Mouse (Mus musculus) spleen, postnatal 4 days (tissue): ENCODE results near the gene Nfatc3.
"Not testable (repeated sequence)": the region's sequence is repeated elsewhere in the genome, so short reads cannot be mapped to it uniquely, and the experiment has no call there.

Source experiments
- DNase-seq, 2 experiments: peaks; one replicate each; pipeline ENCODE4 v3.0.0; 2022; ENCODE audit warnings: low spot score in 2 of 2

The Nfatc3 gene

DNA sequence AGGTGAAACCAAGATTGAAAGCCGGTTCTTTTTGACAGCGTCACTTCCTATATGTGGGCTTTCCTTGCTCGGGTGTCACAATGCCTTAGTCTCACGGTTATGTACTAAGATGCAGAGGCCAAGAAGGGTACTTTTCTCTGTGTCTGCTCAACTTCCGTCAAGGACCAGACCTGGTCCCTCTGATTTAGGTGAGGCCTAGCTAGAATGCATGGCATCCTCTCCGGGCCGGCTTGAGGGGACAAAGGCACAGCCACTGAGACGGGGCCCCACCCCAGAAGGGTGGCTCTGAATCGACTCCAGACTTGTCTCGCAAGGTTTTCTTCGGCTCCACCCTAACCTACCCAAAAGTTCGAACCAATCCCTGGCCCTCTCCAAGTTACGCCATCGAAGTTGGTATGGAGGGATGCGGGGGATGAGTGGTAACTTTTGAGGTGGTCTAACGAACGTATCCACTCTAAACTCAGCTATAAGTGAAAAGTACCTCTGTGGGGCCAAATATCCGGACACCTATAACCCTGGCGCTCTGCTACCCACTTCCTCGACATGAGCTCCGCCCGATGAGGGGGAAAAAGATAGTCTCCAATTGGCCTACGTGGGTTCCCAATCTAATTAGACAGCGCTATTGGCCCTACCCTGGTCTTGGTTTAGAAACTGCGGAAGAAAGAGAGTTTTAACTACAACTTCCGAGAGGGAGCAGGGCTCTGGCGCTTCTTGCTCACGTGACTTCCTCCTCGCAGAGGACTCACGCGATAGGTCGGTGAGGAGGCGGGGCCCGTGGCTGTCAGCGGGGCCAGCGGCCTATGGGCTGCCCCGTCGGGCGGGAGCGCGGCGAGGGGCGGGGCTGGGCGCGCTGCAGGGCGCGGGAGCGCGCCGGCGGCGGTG, at the start of gene Nfatc3:
Gene Nfatc3 (plus strand): TSS at position 110 of the 882 bp plus-strand sequence.
- peak; percentile 97 for DNase-seq

DNA sequence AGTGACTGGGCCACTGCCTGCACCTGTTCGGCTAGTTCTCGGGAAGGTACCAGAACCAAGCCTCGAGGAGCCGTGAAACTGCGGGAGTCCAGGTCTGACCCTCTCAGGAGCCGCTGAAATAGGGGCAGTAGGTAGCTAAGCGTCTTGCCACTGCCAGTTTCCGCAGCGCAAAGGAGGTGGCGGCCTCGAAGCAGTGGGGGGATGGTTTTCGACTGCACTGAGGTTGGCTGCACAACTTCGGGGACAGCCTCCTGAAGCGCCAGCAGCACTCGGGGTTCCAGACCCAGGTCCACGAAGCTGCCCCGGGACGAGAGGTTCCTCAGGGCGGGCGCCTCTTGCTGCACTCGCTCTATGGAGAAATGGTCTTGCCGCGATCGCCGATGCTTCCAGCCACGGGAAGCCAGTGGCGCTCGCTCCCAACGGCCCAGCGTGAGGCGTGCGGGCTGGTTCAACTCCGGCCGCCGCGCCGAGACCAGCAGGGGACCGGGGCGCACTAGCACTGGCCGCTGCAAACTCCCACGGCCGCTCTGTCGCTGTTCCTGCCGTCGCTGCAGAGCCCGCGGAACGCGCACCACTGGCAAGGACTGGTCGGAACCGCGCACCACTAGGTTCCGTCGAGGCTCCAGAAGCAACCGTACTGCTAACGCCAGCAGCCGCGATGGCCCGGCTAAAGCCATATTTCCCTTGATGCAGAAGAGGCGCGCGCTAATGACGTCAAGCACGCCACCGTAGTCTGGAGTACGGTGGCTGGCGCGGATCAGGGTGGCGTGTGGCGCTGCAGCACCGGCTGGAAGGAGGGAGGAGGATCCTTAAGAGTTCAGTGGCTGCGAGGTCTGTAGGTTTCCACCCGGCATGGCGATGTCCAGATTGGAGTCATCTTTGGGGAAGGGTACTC, 47.6 kb upstream of the Nfatc3 start:
- peak; percentile 87 to 94 for DNase-seq

DNA sequence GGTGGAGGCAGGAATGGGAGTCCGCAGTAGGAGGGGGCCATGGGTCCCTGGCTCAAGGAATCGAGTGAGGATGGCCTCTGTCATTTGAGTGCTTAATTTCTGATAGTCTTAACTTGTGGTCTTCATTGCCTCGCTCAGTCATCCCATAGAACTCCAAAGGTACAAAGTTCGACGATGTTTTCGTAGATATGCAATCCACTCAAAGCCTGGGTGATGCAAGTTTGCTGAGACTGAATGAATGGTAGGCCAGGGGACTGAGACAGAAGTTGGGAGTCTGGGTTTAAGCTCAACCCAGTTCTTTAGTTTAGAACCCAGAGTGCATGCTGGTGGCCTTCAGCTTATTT, 47.0 kb upstream of the Nfatc3 start, which contains the start of gene Ddx28:
Gene Ddx28 (minus strand): TSS at position 240 of the 344 bp plus-strand sequence.
- no peak for DNase-seq

DNA sequence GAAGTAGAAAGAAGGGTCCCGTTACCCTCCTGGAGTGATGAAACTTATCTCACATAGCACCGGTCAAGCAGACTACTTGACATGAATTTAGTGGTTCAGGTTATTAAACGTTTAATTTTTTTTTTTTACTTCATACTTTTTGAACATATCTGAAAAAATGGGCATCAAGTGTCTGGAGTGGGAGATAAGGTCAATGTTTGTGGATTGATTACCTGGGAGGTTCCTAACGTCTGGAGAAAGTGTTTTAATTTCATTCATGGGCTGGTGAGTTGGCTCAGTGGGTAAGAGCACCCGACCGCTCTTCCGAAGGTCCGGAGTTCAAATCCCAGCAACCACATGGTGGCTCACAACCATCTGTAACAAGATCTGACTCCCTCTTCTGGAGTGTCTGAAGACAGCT, 46.4 kb upstream of the Nfatc3 start:
- not testable (repeated sequence) for DNase-seq

DNA sequence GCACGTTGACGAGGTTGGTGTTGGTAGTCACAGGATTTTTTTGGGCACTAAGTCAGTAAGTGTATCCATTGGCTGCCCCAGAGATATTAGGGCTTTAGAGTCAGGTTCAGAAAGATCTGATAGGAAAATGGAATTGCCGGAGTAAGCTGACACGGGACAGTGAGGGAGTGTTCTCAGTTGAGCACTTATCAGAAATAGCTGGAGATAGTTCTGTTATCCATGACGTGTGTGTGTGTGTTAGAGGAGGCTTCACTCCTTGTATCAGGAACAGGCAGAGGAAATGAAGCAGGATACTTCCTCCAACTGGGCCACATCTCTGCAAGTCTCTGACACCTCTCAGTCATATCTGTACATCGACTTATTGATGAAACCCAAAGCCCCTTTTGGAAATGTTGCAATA, 42.4 kb upstream of the Nfatc3 start:
- DNase-seq = no peak

DNA sequence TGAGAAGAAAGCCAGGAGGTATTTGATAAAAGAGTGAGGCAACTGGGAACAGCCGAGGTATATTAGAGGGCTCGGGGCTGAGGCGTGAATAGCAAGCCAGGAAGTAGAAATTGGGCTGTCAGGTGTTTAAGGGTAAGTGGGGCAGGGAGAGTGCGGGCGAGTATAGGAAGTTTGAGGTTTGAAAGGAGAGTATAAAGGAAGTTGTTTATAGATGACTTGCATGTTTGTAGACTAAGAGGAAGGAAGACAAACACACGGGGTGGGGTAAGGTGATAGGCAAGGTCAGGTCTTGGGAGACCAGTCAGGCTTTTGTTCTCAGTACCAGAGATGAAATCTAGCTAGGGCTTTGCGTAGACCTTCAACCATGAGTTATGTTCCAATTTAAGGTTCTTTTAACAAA, 41.5 kb upstream of the Nfatc3 start:
- no peak for DNase-seq

DNA sequence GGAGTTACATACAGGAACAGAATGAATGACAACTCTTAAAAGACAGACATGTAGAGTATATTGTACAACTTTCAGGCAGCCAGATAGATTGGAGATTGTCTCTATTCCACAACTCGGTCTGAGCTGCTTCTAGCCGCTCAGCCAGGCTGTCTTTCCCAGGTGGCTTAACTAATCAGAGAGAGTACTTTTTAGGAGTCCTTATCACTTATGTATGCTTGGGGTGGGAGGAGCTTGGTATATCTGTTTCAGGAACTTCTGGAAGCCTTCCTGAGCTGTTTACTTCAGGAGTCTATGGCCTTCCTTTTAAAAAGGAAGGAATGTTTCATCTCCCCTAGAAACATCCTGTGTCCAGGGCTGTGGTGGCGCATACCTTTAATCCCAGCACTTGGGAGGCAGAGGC, 40.6 kb upstream of the Nfatc3 start:
- no peak for DNase-seq

DNA sequence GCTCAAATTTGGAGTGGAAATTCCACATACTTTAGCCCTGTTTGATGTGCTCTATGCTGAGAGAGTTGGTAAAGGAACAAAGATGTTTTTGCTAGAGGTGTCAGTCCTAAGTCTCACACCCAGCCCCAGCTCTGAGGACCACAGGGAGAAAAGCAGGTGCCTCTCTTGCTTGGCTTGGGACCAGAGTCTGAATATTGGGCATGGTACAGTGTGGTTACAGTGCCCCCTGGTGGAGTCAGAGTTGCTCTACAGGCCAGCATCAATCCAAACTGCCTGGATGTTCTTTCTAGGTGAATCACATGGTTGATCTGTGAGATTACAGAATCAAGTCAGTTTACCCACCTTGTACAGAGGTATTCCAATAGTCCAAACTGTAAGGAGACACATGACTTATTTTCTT, 36.2 kb upstream of the Nfatc3 start:
- peak; percentile 76 to 93 for DNase-seq

DNA sequence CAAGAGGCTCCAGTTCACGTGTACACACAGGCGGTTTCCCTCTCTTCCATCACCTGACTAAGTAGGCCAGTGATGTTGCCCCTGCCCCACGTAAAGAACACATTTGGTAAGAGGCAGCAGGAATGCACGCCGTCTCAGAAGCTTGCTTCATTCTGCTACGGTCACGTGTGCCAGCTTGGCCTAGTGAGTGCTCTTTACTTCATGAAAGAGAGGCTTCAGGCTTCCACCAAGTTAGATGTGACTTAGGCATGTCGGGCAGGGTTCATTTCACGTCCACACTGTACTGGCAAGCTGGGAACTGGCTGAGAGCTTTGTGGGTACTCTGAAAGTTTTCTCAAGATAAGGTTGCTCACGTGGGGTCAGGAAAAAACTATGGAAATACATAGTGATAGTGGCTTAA, 19.9 kb upstream of the Nfatc3 start:
- DNase-seq = no peak

DNA sequence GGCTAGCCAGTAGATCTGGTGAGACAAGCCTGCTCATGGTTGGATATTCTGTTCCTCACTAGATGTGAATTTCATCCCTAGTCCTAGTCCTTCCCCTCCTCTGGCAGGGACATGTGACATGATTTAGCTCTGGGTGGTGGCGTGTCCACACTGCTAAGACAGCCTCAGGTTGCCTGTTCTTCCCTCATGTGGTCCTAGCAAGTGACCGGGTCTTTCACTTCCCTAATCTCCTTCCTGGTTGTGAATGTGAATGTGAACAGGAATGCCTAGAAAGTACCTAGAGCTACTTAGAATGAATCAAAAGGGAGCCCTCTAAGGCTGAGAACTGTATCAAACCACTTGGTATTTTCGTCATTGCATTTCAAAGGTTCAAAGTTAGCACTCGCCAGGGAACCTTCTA, 19.0 kb upstream of the Nfatc3 start:
- no peak for DNase-seq

DNA sequence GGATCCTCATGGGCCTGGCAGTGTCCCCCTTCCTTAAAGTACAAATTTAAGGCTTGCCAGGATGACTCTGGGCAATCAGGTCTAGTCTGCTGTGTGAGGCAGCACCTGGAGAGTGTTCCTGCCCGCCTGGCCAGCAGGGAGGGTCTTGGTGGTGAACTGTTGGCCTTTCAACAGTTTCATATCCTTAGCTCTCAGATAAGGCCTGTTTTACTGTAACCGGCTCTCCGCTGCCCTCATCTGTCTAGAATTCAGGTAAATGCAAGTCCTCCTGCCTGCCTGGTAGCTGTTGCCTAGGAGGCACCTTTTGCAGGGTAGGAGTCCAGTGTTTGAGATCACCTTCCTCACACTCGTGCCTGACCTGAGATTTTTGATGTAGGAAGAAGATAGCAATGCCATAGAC, 18.4 kb upstream of the Nfatc3 start:
- no peak for DNase-seq

DNA sequence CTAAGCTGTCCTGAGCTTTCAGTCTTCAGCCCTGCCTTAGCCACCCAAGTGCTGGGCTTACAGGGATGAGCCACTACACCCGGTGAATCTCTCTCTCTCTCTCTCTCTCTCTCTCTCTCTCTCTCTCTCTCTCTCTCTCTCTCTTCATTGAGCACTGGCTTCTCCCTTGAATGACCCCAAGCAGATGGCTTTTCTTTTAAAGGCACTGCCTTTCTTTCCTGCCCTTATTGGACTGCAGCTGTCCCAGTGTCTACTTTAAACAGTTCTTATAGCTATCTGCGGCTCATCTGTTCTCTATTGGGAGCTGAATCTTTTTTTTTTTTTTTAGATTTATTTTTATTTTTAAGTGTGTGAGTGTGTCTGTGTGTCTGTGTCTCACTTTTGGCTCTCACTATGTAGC, 15.6 kb upstream of the Nfatc3 start:
- no peak for DNase-seq

DNA sequence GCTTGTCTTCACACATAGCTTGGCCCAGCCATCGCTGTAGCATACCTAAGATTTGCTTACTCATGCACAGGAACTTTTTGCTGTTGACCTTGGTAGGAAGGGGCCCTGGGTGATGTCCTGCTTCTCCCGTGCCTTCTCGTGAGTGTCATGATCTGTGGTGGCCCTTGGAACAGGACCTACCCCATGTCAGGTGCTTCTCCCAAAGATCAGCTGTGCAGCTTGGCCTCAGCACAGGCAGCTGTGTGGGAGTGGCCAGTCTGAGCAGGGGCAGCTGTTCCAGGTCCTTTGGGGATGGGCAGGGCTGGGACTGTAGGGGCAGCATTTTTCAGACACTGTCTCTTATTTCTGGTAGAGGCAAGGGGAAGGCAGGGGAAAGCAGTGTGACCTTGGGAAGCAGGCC, 14.5 kb upstream of the Nfatc3 start:
- DNase-seq = no peak

DNA sequence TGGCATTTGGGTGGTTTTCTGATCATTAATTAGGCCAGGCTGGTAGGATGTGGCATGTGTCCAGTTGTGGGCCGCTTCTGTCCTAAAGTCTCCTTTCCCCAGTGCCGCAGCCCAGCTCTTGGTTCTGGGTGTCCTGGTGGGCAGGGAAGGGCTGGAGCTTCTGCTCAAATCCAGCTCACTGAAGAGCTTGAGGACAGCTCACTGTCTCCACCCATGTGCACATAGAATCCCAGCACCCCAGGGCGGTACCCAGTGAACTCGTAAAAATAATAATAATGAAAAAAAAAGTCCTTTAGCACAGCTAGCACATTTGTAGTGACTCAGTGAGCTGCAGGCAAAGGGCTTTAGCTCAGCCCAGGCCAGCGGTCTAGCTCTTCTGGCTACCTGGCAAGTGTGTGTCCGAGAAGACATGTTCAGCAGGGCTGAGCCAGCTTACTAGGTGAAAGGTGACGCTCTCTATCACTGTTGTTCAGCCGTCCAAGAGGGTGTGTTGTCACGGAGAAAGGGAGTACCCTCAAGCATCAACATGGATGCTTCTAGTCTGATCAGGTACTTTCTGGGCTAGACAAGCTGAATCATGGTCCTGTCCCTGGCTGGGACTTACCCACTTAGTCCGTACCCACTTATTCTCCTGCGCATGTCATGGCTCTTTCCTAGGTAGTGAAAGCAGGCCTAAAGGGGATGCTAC, 11.6 kb upstream of the Nfatc3 start:
- DNase-seq = no peak

DNA sequence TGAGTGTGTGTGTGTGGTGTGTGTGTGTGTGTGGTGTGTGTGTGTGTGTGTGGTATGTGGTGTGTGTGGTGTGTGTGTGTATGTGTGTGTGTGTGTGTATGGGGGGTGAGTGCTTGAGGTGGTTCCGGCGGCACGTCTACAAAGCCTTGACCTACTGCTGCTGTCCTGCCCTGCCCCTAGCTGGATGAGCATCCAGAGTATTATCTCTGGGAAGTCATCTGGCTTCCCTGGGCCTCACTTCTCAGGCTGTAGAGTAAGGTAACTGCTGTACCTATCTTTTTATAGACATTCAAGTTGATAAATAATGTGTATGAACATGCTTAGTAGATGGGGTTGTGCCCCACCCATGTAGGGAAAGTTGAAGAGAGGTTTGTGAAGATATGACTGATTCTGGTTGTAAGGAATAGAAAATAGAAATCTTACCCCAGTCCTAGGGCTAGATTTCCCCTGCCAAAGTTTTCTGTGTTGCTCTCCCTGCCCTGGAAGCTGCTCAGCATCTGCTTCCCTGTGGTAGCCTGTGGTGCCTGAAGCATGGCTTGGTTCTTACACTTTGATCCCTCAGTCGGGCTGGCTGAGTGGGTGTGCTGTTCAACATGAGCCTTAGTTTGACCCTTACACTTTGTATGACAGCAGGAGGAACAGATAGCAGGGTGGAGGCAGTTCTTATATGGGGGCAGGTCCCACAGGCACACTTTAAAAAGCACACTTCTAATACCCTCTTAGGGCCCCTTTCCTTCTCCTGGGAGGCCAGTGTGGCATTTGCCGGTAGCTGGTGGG, 10.6 kb upstream of the Nfatc3 start:
- DNase-seq = no peak

DNA sequence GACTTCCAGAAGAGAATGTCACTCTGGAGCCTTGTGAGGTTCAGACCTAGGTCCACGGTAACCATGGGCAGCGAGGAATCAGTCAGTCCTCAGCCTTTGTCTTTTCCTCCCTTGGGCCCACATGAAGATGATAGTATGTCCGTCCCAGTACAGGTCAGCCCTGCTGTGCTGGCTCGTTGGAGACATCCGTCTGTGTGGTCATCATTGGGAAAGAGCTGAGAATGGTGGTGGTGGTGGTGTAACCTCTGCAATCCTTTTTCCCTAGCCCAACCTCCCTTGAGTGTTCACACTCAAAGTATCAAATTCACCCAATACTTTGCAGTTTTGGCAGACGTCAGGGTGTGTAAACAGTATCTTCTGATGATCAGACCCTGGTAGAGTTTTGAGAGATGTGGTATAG, 8.8 kb upstream of the Nfatc3 start:
- no peak for DNase-seq

DNA sequence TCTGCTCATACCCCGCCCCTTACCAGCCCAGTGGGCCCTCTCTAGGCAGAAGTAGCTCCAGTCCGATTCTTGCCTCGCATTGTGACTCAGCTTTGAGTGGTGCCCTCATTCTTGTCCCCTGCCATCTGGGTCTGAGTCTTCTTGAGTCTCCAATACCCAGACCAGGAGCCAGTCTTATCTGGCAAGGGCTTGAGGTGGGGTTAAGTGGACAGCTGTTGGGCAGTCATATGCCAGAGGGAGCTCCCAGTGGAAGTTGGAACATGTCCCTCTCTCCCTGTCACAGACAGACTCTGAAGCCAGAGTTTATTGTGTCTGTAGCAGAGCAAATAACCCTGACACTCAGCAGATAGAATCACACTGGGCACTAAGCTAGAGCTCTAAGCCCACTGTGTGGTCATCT, 7.6 kb upstream of the Nfatc3 start:
- DNase-seq = no peak

DNA sequence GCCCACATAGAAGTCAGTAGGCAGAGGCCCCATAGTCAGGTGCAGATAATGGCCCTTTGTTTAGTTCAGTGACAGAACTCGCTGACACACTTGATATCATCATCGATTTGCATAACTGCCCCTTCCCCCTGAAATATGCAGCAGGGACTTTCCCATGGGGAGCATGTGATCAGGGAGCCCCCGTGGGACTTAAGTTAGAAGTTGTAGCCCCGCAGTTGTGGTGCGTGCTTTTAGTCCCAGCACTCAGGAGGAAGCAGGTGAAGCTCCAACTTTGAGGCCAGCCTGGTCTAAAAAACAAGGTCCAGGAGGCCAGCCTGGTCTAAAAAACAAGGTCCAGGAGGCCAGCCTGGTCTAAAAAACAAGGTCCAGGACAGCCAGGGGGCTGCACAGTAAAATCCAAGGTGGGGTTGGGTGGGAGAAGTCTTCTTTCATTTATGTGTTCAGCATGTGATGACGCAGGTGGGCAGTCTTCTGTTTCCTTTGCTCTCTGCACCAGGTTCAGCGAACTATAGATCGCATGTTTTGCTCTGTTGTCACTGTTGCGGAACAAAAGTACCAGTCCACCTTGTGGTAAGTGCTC, 6.0 kb upstream of the Nfatc3 start:
- DNase-seq = peak; percentile 59 to 74

DNA sequence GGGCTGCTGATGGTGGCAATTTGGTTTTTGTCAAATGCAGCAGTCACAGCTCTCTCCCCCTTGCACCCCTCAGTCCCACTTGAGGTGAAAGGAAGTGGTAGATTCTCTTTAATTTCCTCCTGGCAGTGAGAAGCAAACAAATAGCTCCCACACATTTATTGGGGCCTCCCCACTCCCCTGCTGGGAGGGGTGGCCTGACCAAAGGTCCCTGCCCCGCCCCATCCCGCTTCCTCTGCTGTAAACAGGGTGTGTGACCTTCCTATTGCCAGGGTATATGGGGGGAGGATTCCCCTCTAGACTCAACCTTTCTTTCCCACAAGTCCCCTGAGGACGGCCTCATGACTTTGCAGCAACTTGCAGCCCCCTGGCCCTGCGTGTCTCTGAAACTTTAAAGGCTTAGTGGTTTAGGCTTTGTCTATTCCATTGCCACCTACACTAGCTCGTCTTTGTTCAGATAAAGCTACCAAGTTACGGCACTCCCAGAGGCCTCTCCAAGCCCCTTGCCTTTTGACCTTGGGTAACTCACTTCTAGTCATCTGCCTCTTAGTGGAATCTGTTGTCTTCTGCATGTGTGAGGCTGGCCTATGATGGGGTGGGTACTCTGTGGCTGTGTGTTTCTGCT, 4.3 kb upstream of the Nfatc3 start:
- peak; percentile 81 to 83 for DNase-seq

DNA sequence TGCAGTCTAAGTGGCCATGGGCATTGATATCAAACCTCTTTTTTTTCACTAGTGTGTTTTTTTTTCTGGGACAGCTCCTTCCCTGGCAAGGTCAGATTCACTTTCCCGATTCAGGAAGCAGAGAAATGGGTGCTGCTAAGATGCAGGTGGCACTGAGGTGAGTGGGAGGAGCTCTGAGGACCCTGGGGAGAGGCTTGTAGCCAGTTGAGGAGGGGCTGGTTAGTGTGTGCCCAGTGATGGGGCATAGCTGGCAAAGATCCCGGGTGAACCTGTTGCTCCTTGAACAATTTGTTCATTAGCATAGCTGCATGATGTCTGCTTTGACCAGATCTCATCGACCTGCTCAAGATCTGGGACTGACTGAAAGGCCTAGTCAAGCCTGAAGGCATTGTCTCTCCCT, 3.6 kb upstream of the Nfatc3 start:
- peak in 1 of 2 experiments; percentile 46 for DNase-seq
